Mouse (Mus musculus): ENCODE results near the gene Orm3. TPM values are rescaled to one million over a fixed set of nuclear protein-coding genes. Genes with fewer than 3 reads are reported as not detected.

Orm3 gene
- total and polyA plus RNA-seq, 3 experiments: 2.7 to 3.6 TPM; not detected in 1

DNA sequence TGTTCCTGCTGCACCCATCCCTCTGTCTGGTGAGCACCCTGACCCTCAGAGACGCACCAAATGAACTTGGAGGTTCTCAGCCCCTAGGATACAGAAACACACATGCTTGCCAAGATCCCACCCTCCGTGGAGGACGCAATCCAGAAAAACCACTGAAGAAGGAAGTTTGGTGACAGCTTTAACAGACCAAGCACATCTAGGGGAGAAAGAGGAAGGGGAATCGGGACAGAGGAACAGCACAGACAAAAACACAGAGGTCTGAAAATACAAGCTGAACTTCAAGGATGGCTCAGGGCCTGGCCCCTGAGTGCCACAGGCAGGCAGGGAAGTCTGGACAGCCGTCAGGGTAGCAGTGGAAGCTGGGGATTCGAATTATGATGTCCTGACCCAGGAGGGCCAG lies 45.7 kb downstream of the Orm3 start:
- TF ChIP-seq EP300 (IDR thresholded peaks at IDR 0.05; ENCODE audit: insufficient read depth, low read depth, low read length) (no peak), POLR2A (IDR thresholded peaks at IDR 0.05; ENCODE audit: insufficient read depth, low read depth, low read length) (no peak), CTCF (IDR thresholded peaks at IDR 0.05) (no peak)
- Histone ChIP-seq H3K79me2 (replicated peaks; ENCODE audit: control insufficient read depth, insufficient read depth, low read length) (no peaks in the 10 kb centered on the region), H3K4me1 (ENCODE audit: control insufficient read depth, insufficient read depth, low read length) (peaks cover 23% of the 10 kb centered on the region), H3K27me3 (ENCODE audit: control insufficient read depth, insufficient read depth, low read length) (no peaks in the 10 kb centered on the region), H3K9ac (ENCODE audit: low read depth, low read length) (no peak overlapping the region; the same call in 1 of the 2 replicates), H3K27ac (peak overlapping the region; percentile 61), H3K36me3 (ENCODE audit: control insufficient read depth, insufficient read depth, low read length) (no peaks in the 10 kb centered on the region), H3K4me3 (peak overlapping the region; percentile 8; the same call in 1 of the 2 replicates)
- intact Hi-C loops (cut with DNase I): loop anchor here (10.0 kb wide), 1 partner anchor 887 kb away; the partner anchor contains the start of gene Alad
- 44% methylated on average over 6 of the region's 6 CpGs for WGBS
- peak in 1 of 2 experiments; percentile 49 for DNase-seq

DNA sequence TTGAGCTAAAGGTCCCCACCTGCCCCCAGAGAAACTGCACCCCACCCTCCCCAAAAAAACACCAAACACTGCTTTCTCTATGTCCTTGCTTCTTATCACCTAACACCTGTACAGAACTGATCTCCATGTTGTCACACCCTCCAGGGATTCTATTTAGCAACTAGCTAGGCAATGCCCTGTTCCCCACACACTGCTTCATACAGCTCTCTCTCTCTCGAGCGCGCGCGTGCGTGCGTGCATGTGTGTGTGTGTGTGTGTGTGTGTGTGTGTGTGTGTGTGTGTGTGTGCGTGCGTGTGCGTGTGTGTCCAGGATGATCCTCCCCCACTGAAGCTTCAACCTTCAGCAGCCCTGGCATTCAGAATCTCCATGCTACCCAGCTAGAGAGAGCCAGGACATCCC lies 46.1 kb downstream of the Orm3 start:
- H3K9ac ChIP-seq (ENCODE audit: low read depth, low read length): peak overlapping the region; percentile 66
- intact Hi-C loops (cut with DNase I): loop anchor here (10.0 kb wide), 1 partner anchor 887 kb away; the partner anchor contains the start of gene Alad
- TF ChIP-seq POLR2A (IDR thresholded peaks at IDR 0.05; ENCODE audit: insufficient read depth, low read depth, low read length) (no peak), CTCF (IDR thresholded peaks at IDR 0.05) (no peak), EP300 (IDR thresholded peaks at IDR 0.05; ENCODE audit: insufficient read depth, low read depth, low read length) (no peak)

GRCm38 (mm10) chr4:63402558-63402957 lies 46.6 kb downstream of the Orm3 start:
- Histone ChIP-seq H3K4me1 (ENCODE audit: control insufficient read depth, insufficient read depth, low read length) (peaks cover 23% of the 10 kb centered on the region), H3K9ac (ENCODE audit: low read depth, low read length) (peak overlapping the region; percentile 66), H3K27ac (peak overlapping the region; percentile 98), H3K27me3 (ENCODE audit: control insufficient read depth, insufficient read depth, low read length) (no peaks in the 10 kb centered on the region), H3K4me3 (peak overlapping the region; percentile 57), H3K79me2 (replicated peaks; ENCODE audit: control insufficient read depth, insufficient read depth, low read length) (no peaks in the 10 kb centered on the region), H3K36me3 (ENCODE audit: control insufficient read depth, insufficient read depth, low read length) (no peaks in the 10 kb centered on the region)
- no peak for TF ChIP-seq CTCF (IDR thresholded peaks at IDR 0.05)
- no peak for TF ChIP-seq EP300 (IDR thresholded peaks at IDR 0.05; ENCODE audit: insufficient read depth, low read depth, low read length)
- no peak for TF ChIP-seq POLR2A (IDR thresholded peaks at IDR 0.05; ENCODE audit: insufficient read depth, low read depth, low read length)
- intact Hi-C loops (cut with DNase I): loop anchor here (10.0 kb wide), 1 partner anchor 888 kb away; the partner anchor contains the start of gene Alad
- WGBS: 24% methylated on average over 6 of the region's 6 CpGs
- DNase-seq: no peak

More for the DNA sequence above, 46.1 kb downstream of the Orm3 start:
- peaks cover 23% of the 10 kb centered on the region for H3K4me1 ChIP-seq (ENCODE audit: control insufficient read depth, insufficient read depth, low read length)
- H3K27ac ChIP-seq: peak overlapping the region; percentile 98
- peak overlapping the region; percentile 57 for H3K4me3 ChIP-seq
- no peaks in the 10 kb centered on the region for H3K27me3 ChIP-seq (ENCODE audit: control insufficient read depth, insufficient read depth, low read length)
- WGBS: 68% methylated on average over 10 of the region's 10 CpGs
- no peak for DNase-seq
- H3K79me2 ChIP-seq (replicated peaks; ENCODE audit: control insufficient read depth, insufficient read depth, low read length): no peaks in the 10 kb centered on the region
- no peaks in the 10 kb centered on the region for H3K36me3 ChIP-seq (ENCODE audit: control insufficient read depth, insufficient read depth, low read length)

- WGBS: 13% methylated on average over 17 of the region's 17 CpGs
- no peak; the same call in none of the 2 replicates for TF ChIP-seq POLR2A (IDR thresholded peaks at IDR 0.05; ENCODE audit: insufficient read depth, low read depth, low read length)
- TF ChIP-seq CTCF (IDR thresholded peaks at IDR 0.05): no peak
- TF ChIP-seq EP300 (IDR thresholded peaks at IDR 0.05; ENCODE audit: insufficient read depth, low read depth, low read length): 0 out of 2 replicates have a peak, but pooled peaks have one; percentile 34
- no peaks in the 10 kb centered on the region for H3K36me3 ChIP-seq (ENCODE audit: control insufficient read depth, insufficient read depth, low read length)
- peak within 1 kb of the TSS; percentile 66 for H3K9ac ChIP-seq (ENCODE audit: low read depth, low read length)
- H3K4me3 ChIP-seq: peak within 1 kb of the TSS; percentile 57
- H3K4me1 ChIP-seq (ENCODE audit: control insufficient read depth, insufficient read depth, low read length): peaks cover 21% of the 10 kb centered on the region
- intact Hi-C loops (cut with DNase I): loop anchor here (10.0 kb wide), 1 partner anchor 888 kb away; the partner anchor contains the start of gene Alad
- no peaks in the 10 kb centered on the region for H3K27me3 ChIP-seq (ENCODE audit: control insufficient read depth, insufficient read depth, low read length)
- no peaks in the 10 kb centered on the region for H3K79me2 ChIP-seq (replicated peaks; ENCODE audit: control insufficient read depth, insufficient read depth, low read length)
- peak; percentile 93 to 94 for DNase-seq
- peak within 1 kb of the TSS; percentile 98 for H3K27ac ChIP-seq
Observed at GRCm38 (mm10) chr4:63403040-63403959, 47.3 kb downstream of the Orm3 start, which contains the start of gene Akna. Akna (minus strand) TSS chr4:63403354.

DNA sequence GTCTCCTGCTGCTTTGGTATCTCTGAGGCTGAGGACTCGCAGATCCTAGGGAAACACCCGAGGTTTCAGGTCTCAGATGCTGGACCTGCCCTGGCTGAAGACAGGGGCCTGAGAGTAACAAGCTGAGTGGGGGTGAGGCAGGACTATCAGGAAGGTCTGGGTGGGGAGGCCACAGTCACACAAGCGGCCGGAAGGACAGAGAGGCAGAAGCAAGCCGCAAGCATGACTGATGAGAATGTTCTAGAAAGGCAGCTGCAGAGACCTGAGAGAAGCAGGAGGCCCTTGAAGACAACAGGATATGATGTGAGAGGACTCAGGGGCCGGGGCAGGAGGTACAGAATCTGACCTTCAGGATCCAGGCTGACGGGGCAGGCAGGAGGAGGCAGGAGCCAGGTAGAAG lies 48.2 kb downstream of the Orm3 start:
- intact Hi-C loops (cut with DNase I): loop anchor here (10.0 kb wide), 1 partner anchor 889 kb away; the partner anchor contains the start of gene Alad
- no peaks in the 10 kb centered on the region for H3K79me2 ChIP-seq (replicated peaks; ENCODE audit: control insufficient read depth, insufficient read depth, low read length)
- no peak overlapping the region for H3K4me3 ChIP-seq
- peak in 1 of 2 experiments; percentile 63 for DNase-seq
- WGBS: 43% methylated on average over 7 of the region's 7 CpGs
- 0 out of 2 replicates have a peak overlapping the region, but pooled peaks have one; percentile 3 for H3K9ac ChIP-seq (ENCODE audit: low read depth, low read length)
- no peaks in the 10 kb centered on the region for H3K36me3 ChIP-seq (ENCODE audit: control insufficient read depth, insufficient read depth, low read length)
- no peak for TF ChIP-seq POLR2A (IDR thresholded peaks at IDR 0.05; ENCODE audit: insufficient read depth, low read depth, low read length)
- TF ChIP-seq EP300 (IDR thresholded peaks at IDR 0.05; ENCODE audit: insufficient read depth, low read depth, low read length): no peak
- no peak for TF ChIP-seq CTCF (IDR thresholded peaks at IDR 0.05)
- peaks cover 19% of the 10 kb centered on the region for H3K4me1 ChIP-seq (ENCODE audit: control insufficient read depth, insufficient read depth, low read length)
- peak overlapping the region; percentile 98 for H3K27ac ChIP-seq
- no peaks in the 10 kb centered on the region for H3K27me3 ChIP-seq (ENCODE audit: control insufficient read depth, insufficient read depth, low read length)
